Mouse (Mus musculus) granulocyte monocyte progenitor cell, adult 5-6 weeks (primary cell): ENCODE measurements around the gene 3830417A13Rik. TPM values are rescaled to one million over a fixed set of nuclear protein-coding genes. Genes with fewer than 3 reads are reported as not detected.

Experiments
- ATAC-seq: replicated peaks from 2 replicates; pipeline ENCODE4 v1.8.0; 2016; ENCODE audit warnings: mild to moderate bottlenecking, moderate TSS enrichment, inconsistent platforms; ENCODE audit not compliant: poor library complexity, severe bottlenecking
- total RNA-seq, 2 experiments: library from RNA; stranded (forward) in 1 of 2; stranded (reverse) in 1 of 2; fragments of 200-712, 200-1000 nt in 1 of 2; fragments of >200 nt in 1 of 2; fragmentation: Nextera tagmentation in 1 of 2; gene quantifications; 2 replicates each; pipeline ENCODE4 v1.2.3; 2014 to 2017

Gene 3830417A13Rik
- total RNA-seq (2014; fragmentation: Nextera tagmentation) (not detected in 2 replicates), total RNA-seq (2017) (not detected in 2 replicates)

- ATAC-seq = no peak
These were observed at the start of gene 3830417A13Rik for GRCm38 (mm10) chrX:64173248-64173647. Gene 3830417A13Rik, plus strand, starts transcription at chrX:64173548.

- no peak for ATAC-seq
These were observed 21.2 kb upstream of the 3830417A13Rik start, which contains the start of gene Gm6760 for GRCm38 (mm10) chrX:64152098-64152497. Gene Gm6760, minus strand, starts transcription at chrX:64152198.

- ATAC-seq = no peak
These were observed 7.9 kb downstream of the 3830417A13Rik start for GRCm38 (mm10) chrX:64181246-64181645.

Other genes starting within 250 kb of the 3830417A13Rik start
- not detected in 2 replicates for gene Gm6760, start 21.4 kb upstream of the 3830417A13Rik start, total RNA-seq (2014; fragmentation: Nextera tagmentation)
- not detected in 2 replicates for gene Gm6760, start 21.4 kb upstream of the 3830417A13Rik start, total RNA-seq (2017)
- not detected in 2 replicates for gene Slitrk4, start 103.4 kb downstream of the 3830417A13Rik start, total RNA-seq (2014; fragmentation: Nextera tagmentation)
- gene Slitrk4, start 103.4 kb downstream of the 3830417A13Rik start, total RNA-seq (2017) = not detected in 2 replicates